Mouse (Mus musculus): Measurements from ENCODE around the gene Gpa33. TPM values are rescaled to one million over a fixed set of nuclear protein-coding genes. Genes with fewer than 3 reads are reported as not detected.

Gene Gpa33
- 336 and 567 TPM in 2 replicates for polyA plus RNA-seq (2012; rRNA removed; ENCODE audit: low replicate concordance)

DNA sequence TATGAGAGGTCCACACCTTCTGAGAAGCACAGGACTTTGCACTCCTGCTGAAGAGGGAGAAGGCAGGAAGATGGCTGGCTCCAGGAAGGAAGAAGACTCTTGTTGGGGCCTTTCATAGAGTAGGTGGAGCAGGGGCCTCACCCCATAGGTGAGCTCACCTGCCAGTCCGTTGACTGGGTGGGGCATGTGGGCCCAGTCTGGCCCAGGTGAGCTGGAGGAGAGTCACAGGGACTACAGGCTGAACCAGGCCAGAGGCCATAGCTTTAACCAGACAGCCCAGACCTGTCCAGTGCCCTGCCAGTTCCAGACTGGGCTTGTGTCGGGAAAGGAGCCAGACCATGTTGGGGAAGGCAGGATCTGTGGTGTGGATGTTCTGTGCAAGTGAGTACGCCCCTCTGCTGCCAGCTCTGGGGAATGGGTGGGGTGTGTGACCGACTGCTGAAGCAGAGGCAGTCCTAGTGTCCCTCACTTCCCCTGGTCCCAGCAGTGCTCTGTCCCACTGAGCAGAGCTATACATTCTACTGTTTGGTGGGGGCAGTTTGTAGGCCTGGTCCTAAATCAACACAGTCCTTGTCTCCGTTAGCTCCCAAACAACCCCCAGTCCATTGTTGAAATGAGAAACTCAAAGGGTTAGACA, at the start of gene Gpa33:
Gpa33 (plus strand) TSS at position 15 of the 637 bp plus-strand sequence.

GRCm38 (mm10) chr1:166127719-166128118, 2.3 kb upstream of the Gpa33 start, which contains the start of gene Dusp27:
TSS of gene Dusp27 (minus strand) at chr1:166127922.

Other genes starting within 250 kb of the Gpa33 start
- 5.3 and 11.5 TPM in 2 replicates for gene Pou2f1, start 127.6 kb upstream of the Gpa33 start, polyA plus RNA-seq (2012; rRNA removed; ENCODE audit: low replicate concordance)
- gene Dusp27, start 2.3 kb upstream of the Gpa33 start, polyA plus RNA-seq (2012; rRNA removed; ENCODE audit: low replicate concordance) = 0.04 and 0.05 TPM in 2 replicates
- not detected in 2 replicates for gene Mael, start 108.5 kb downstream of the Gpa33 start, polyA plus RNA-seq (2012; rRNA removed; ENCODE audit: low replicate concordance)
- gene Ildr2, start 123.9 kb downstream of the Gpa33 start, polyA plus RNA-seq (2012; rRNA removed; ENCODE audit: low replicate concordance) = 0.04 and 0.28 TPM in 2 replicates
- gene Tada1, start 248.9 kb downstream of the Gpa33 start, polyA plus RNA-seq (2012; rRNA removed; ENCODE audit: low replicate concordance) = 4.6 and 6.8 TPM in 2 replicates